Mouse (Mus musculus) inflammation-experienced regulatory T-cells, adult 6 months (primary cell): ENCODE results near the gene Dbp. TPM values are rescaled to one million over a fixed set of nuclear protein-coding genes. Genes with fewer than 3 reads are reported as not detected.

Experiments used
- ATAC-seq: one replicate; pipeline ENCODE4 v1.8.0; 2017
- polyA plus RNA-seq, 3 experiments: library from polyadenylated mRNA; unstranded; fragments of 100-300 nt; shearing (Covaris generic); gene quantifications; one replicate each; pipeline ENCODE4 v1.2.1; 2017

Dbp gene
- polyA plus RNA-seq, 3 experiments from 2014 or later = 3.1 to 8.6 (median 6.5) TPM

- ATAC-seq = no peak
Observed at GRCm38 (mm10) chr7:45713396-45713795, 8.5 kb downstream of the Dbp start.

- ATAC-seq = no peak
Observed at GRCm38 (mm10) chr7:45713881-45714520, 9.1 kb downstream of the Dbp start.

- no peak for ATAC-seq
Observed at GRCm38 (mm10) chr7:45714630-45715089, 9.8 kb downstream of the Dbp start.

GRCm38 (mm10) chr7:45715090-45715708, 10.3 kb downstream of the Dbp start, which contains the start of gene Rpl18:
Rpl18 (plus strand) TSS chr7:45715457.
- peak; percentile 86 for ATAC-seq

- no peak for ATAC-seq
Observed at GRCm38 (mm10) chr7:45715741-45716459, 11.0 kb downstream of the Dbp start.

DNA sequence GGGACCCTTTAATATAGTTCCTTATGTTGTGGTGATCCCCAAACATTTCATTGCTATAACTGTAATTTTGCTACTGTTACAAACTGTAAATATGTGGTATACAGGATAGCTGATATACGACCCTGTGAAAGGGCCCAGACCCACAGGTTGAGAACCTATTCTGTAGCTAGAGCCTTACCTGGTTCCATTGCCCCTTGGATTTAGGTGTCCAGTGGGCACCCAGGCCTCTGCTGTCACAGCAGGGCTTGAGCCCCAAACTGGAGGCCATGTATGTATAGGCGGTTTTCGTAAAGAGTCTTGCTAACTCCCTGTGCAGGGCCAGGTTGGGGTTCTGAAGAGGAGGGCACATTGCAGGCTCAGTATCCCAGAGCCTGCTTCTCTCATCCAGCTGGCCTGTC, 11.6 kb downstream of the Dbp start:
- ATAC-seq = no peak

- no peak for ATAC-seq
Observed at GRCm38 (mm10) chr7:45716952-45717917, 12.3 kb downstream of the Dbp start.

GRCm38 (mm10) chr7:45717918-45718297, 13.0 kb downstream of the Dbp start, which contains the start of gene Sphk2:
Sphk2 (minus strand) TSS chr7:45718002.
- ATAC-seq = peak; percentile 73

- ATAC-seq = peak; percentile 1
Observed at GRCm38 (mm10) chr7:45718331-45718730, 13.4 kb downstream of the Dbp start.

DNA sequence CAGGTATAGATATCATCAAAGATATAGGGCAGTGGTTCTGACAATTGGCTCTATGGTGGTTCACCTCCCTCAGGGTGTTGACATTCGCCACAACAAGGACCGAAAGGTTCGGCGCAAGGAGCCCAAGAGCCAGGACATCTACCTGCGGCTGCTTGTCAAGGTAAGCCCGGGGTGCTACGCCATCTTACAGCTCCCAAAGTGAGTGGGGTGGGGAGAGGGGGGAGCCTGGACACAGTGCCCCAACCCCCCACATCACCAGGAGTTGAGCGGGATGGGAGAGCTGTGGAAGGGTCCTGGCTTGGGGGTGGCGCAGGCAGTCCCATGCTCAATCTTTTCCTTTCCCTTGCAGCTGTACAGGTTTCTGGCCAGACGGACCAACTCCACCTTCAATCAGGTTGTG, 14.3 kb downstream of the Dbp start:
- ATAC-seq = no peak

GRCm38 (mm10) chr7:45719738-45720412, 15.0 kb downstream of the Dbp start:
- ATAC-seq = no peak

GRCm38 (mm10) chr7:45720413-45721233, 15.7 kb downstream of the Dbp start, which contains the start of gene Fam83e:
Fam83e (plus strand) TSS chr7:45721212.
- ATAC-seq = no peak

- no peak for ATAC-seq
Observed at GRCm38 (mm10) chr7:45721234-45721571, 16.3 kb downstream of the Dbp start.

GRCm38 (mm10) chr7:45721642-45722347, 16.9 kb downstream of the Dbp start:
- ATAC-seq = no peak

DNA sequence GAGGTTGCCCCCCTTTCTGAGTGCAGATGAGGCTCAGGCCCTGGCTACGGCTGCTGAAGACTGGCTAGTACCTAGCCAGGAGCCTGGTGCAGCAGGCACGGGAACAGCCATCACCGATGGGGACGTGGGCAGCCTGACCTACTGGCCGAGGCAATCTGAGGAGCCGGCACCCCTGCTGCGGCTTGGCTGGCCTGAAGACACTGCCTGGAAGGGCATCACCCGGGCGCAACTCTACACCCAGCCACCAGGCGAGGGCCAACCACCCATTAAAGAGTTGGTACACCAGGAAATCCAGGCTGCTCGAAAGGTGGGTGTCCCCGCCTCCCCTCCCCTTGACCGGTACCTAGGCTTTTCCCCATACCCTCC, 17.4 kb downstream of the Dbp start:
- no peak for ATAC-seq

- ATAC-seq = no peak
Observed at GRCm38 (mm10) chr7:45723301-45723700, 18.4 kb downstream of the Dbp start.

DNA sequence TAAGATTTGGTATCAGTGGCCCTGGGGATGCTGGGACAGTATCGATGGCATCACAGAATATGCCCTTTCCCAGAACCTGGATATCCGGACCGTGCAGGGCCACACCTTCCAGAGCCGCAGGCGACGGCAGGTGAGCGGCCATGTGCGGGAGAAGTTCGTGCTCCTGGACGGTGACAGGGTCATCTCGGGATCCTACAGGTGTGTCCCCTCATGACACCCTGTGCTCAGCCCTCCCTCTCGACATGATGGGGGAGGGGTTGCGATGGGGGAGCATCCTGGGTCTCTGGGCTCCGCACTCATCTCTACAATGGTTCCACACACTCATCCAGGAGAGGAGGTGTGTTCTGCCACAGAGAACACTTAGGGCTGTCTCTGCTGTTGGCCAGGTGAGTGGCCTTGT, 18.9 kb downstream of the Dbp start:
- no peak for ATAC-seq

DNA sequence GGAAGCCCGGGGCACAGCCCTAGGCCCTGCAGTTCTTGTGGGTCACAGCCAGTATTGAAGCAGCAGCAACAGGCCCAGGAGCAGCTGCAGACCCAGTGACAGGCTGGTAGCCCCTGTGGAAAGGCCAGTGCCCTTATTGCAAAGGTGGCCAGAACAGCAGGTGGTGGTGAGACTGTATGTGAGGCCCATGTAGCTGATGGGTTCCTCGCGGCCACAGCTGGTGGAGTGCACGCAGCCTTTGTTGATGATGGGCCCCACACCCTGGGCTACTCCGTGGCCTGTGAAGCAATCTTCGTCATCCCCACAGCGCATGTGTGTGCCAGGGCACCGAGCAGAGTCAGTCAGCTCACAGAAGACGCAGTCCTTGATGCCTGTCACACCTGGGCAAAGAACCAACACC, 20.3 kb downstream of the Dbp start:
- ATAC-seq = no peak

GRCm38 (mm10) chr7:45725713-45726112, 20.8 kb downstream of the Dbp start, which contains the start of gene Spaca4:
Spaca4 (minus strand) TSS chr7:45725813.
- ATAC-seq = no peak

GRCm38 (mm10) chr7:45726419-45726818, 21.5 kb downstream of the Dbp start:
- no peak for ATAC-seq
